Mouse (Mus musculus) cerebellum, adult 2 months (tissue): ENCODE measurements around the gene Gm12184.

Experiments
- CTCF ChIP-seq: fragments of 200-500 bp; IDR thresholded peaks from 2 replicates; pipeline ENCODE4 v1.5.1; 2011; ENCODE audit warnings: low read depth, mild to moderate bottlenecking, control low read depth, low read length, moderate library complexity, borderline replicate concordance; ENCODE audit not compliant: insufficient read depth
- POLR2A ChIP-seq: fragments of 200-500 bp; IDR thresholded peaks from 2 replicates; pipeline ENCODE4 v1.6.1; 2011; ENCODE audit warnings: low read length, control low read depth, borderline replicate concordance; ENCODE audit not compliant: insufficient read depth

DNA sequence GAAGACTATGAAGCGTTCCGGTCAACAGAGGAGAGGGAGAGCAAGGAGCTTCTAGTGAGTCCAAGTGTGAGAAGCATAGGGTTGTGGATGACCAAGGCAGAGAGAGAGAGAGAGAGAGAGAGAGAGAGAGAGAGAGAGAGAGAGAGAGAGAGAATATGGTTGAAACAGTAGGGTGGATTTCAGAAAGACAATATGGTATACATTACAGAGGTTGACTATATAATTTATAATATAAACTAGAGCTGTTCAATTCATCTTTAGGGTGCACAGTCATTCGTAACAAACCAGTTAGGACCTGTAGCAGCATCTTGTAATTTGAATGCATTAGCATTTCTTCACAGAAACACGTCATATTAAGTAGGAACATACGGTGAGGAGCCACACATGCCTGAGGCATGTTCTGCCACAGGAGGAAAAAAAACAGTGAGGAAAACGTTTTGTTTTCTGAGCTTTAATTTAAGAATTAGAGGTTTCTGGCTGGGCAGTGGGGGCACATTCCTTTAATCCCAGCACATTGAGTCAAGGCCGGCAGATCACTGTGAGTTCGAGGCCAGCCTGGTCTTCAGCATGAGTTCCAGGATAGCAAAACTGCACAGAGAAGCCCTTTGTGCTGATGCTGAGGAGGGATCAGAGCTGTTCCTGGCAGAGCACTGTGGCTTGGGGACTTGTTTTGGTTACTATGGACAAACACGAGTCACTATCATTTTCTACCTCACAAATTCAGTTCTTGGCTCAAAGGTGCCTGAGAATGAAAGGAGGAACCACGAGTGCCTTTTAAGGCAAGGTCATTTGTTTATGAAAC lies 12.6 kb upstream of the Gm12184 start:
- TF ChIP-seq POLR2A (no peak), CTCF (no peak)
